Mouse (Mus musculus) stomach, embryonic 16.5 days (tissue): ENCODE measurements around the gene Slc9b2. TPM values are rescaled to one million over a fixed set of nuclear protein-coding genes. Genes with fewer than 3 reads are reported as not detected.

Experiments used
- ATAC-seq: fragments of 200-750 bp; cut with Nextera tagmentation; 2 replicates; pipeline ENCODE4 v1.8.0; 2017; ENCODE audit warnings: moderate number of reproducible peaks, moderate TSS enrichment; ENCODE audit not compliant: insufficient read depth, low FRiP score
- H3K27ac ChIP-seq: fragments of 300-500 bp; sonication (generic); 2 replicates; pipeline ENCODE4 v1.5.1; 2014; ENCODE audit warnings: low read length
- H3K27me3 ChIP-seq: fragments of 300-500 bp; sonication (generic); 2 replicates; pipeline ENCODE4 v1.6.1; 2014; ENCODE audit warnings: low read length, control low read depth, mixed read lengths; ENCODE audit not compliant: control insufficient read depth, insufficient read depth
- H3K36me3 ChIP-seq: fragments of 300-500 bp; sonication (generic); 2 replicates; pipeline ENCODE4 v1.6.1; 2014; ENCODE audit warnings: low read length; ENCODE audit not compliant: control insufficient read depth, insufficient read depth
- H3K4me1 ChIP-seq: fragments of 300-500 bp; sonication (generic); 2 replicates; pipeline ENCODE4 v1.6.1; 2014; ENCODE audit warnings: low read length, control low read depth, mixed read lengths; ENCODE audit not compliant: control insufficient read depth, insufficient read depth
- H3K4me2 ChIP-seq: fragments of 300-500 bp; sonication (generic); 2 replicates; pipeline ENCODE4 v1.6.1; 2014; ENCODE audit warnings: low read depth, low read length, mixed read lengths
- H3K4me3 ChIP-seq: fragments of 300-500 bp; sonication (generic); replicated peaks from 2 replicates; pipeline ENCODE4 v1.5.1; 2014; ENCODE audit warnings: mild to moderate bottlenecking, low read length
- H3K9ac ChIP-seq: fragments of 300-500 bp; sonication (generic); 2 replicates; pipeline ENCODE4 v1.6.1; 2014; ENCODE audit warnings: low read length
- H3K9me3 ChIP-seq: fragments of 300-500 bp; sonication (generic); replicated peaks from 2 replicates; pipeline ENCODE4 v1.6.1; 2016; ENCODE audit warnings: low read length, control low read depth; ENCODE audit not compliant: control insufficient read depth
- WGBS: fragments of 180-500 bp; shearing (Covaris S2); extraction: QIAGEN DNeasy Blood & Tissue Kit; methylation state at CpG from one replicate; pipeline ENCODE4 v1.1.7; 2014; 5-methylcytosine and 5-hydroxymethylcytosine counted together
- polyA plus RNA-seq: library from polyadenylated mRNA; unstranded; fragments of >200 nt; fragmentation: Nextera tagmentation; extraction: Ambion mirVana; gene quantifications from 2 replicates; pipeline ENCODE4 v1.2.1, GENCODE M21; 2015

Slc9b2 gene
- polyA plus RNA-seq, 1 experiment from 2014 or later, result 3.6 TPM

GRCm38 (mm10) chr3:135280669-135281415 is 26.7 kb upstream of the Slc9b2 start, which contains the start of gene Bdh2:
Bdh2 (plus strand) TSS chr3:135281221.
- 19% methylated on average over 14 of the region's 14 CpGs for WGBS
- Histone ChIP-seq H3K27ac (no peak within 1 kb of the TSS), H3K36me3 (no peaks in the 10 kb centered on the region), H3K9ac (peak within 1 kb of the TSS; percentile 62), H3K4me2 (peak within 1 kb of the TSS; percentile 51), H3K4me3 (peak within 1 kb of the TSS; percentile 33), H3K4me1 (no peaks in the 10 kb centered on the region), H3K9me3 (no peaks in the 10 kb centered on the region; the same call in 1 of the 2 replicates), H3K27me3 (no peaks in the 10 kb centered on the region)
- peak; percentile 80; the same call in 1 of the 2 replicates for ATAC-seq

GRCm38 (mm10) chr3:135281701-135282100 is 25.8 kb upstream of the Slc9b2 start:
- ATAC-seq, result no peak
- Histone ChIP-seq H3K9ac (no peak overlapping the region), H3K9me3 (no peaks in the 10 kb centered on the region; the same call in 1 of the 2 replicates), H3K27ac (no peak overlapping the region), H3K4me3 (no peak overlapping the region), H3K4me2 (no peak overlapping the region), H3K27me3 (no peaks in the 10 kb centered on the region), H3K36me3 (no peaks in the 10 kb centered on the region), H3K4me1 (no peaks in the 10 kb centered on the region)
- WGBS, result 68% methylated on average over 8 of the region's 8 CpGs

- no peak overlapping the region for H3K4me3 ChIP-seq
- no peak overlapping the region for H3K9ac ChIP-seq
- no peaks in the 10 kb centered on the region for H3K36me3 ChIP-seq
- WGBS, result 84% methylated on average over 11 of the region's 11 CpGs
- no peak overlapping the region for H3K4me2 ChIP-seq
- H3K4me1 ChIP-seq, result no peaks in the 10 kb centered on the region
- no peaks in the 10 kb centered on the region for H3K9me3 ChIP-seq
- no peaks in the 10 kb centered on the region for H3K27me3 ChIP-seq
- no peak overlapping the region for H3K27ac ChIP-seq
- no peak for ATAC-seq
These were observed 22.2 kb upstream of the Slc9b2 start for GRCm38 (mm10) chr3:135285256-135285655.

- ATAC-seq, result no peak
- 64% methylated on average over 3 of the region's 3 CpGs for WGBS
- Histone ChIP-seq H3K9me3 (no peaks in the 10 kb centered on the region), H3K27ac (no peak overlapping the region), H3K27me3 (no peaks in the 10 kb centered on the region), H3K4me2 (no peak overlapping the region), H3K4me3 (no peak overlapping the region), H3K36me3 (no peaks in the 10 kb centered on the region), H3K9ac (no peak overlapping the region), H3K4me1 (no peaks in the 10 kb centered on the region)
These were observed 21.7 kb upstream of the Slc9b2 start for GRCm38 (mm10) chr3:135285807-135286206.

- Histone ChIP-seq H3K27ac (no peak overlapping the region), H3K9ac (no peak overlapping the region), H3K9me3 (no peaks in the 10 kb centered on the region), H3K4me2 (no peak overlapping the region), H3K27me3 (no peaks in the 10 kb centered on the region), H3K4me1 (no peaks in the 10 kb centered on the region), H3K4me3 (no peak overlapping the region), H3K36me3 (no peaks in the 10 kb centered on the region)
- ATAC-seq, result peak; percentile 71
- WGBS, result 72% methylated on average over 8 of the region's 8 CpGs
These were observed 19.3 kb upstream of the Slc9b2 start for GRCm38 (mm10) chr3:135288138-135288750.

GRCm38 (mm10) chr3:135289148-135289547 is 18.4 kb upstream of the Slc9b2 start:
- no peaks in the 10 kb centered on the region for H3K27me3 ChIP-seq
- H3K9me3 ChIP-seq, result no peaks in the 10 kb centered on the region
- H3K4me2 ChIP-seq, result no peak overlapping the region
- H3K4me3 ChIP-seq, result no peak overlapping the region
- H3K36me3 ChIP-seq, result no peaks in the 10 kb centered on the region
- WGBS, result 85% methylated on average over 1 of the region's 1 CpGs
- ATAC-seq, result no peak
- 0 out of 2 replicates have a peak, but pooled peaks cover 3% of the 10 kb centered on the region for H3K4me1 ChIP-seq
- no peak overlapping the region for H3K9ac ChIP-seq
- H3K27ac ChIP-seq, result no peak overlapping the region

GRCm38 (mm10) chr3:135290249-135290894 is 17.1 kb upstream of the Slc9b2 start:
- no peak for ATAC-seq
- no peak overlapping the region for H3K9ac ChIP-seq
- H3K27ac ChIP-seq, result no peak overlapping the region
- 96% methylated on average over 7 of the region's 7 CpGs for WGBS
- no peaks in the 10 kb centered on the region for H3K27me3 ChIP-seq
- 0 out of 2 replicates have a peak, but pooled peaks cover 3% of the 10 kb centered on the region for H3K4me1 ChIP-seq
- no peaks in the 10 kb centered on the region for H3K36me3 ChIP-seq
- no peak overlapping the region for H3K4me3 ChIP-seq
- no peak overlapping the region for H3K4me2 ChIP-seq
- no peaks in the 10 kb centered on the region for H3K9me3 ChIP-seq

GRCm38 (mm10) chr3:135293703-135294102 is 13.8 kb upstream of the Slc9b2 start:
- Histone ChIP-seq H3K4me3 (no peak overlapping the region), H3K9ac (0 out of 2 replicates have a peak overlapping the region, but pooled peaks have one; percentile 14), H3K4me1 (0 out of 2 replicates have a peak, but pooled peaks cover 3% of the 10 kb centered on the region), H3K27ac (no peak overlapping the region), H3K27me3 (no peaks in the 10 kb centered on the region), H3K36me3 (no peaks in the 10 kb centered on the region), H3K4me2 (no peak overlapping the region), H3K9me3 (no peaks in the 10 kb centered on the region)
- WGBS, result 55% methylated on average over 7 of the region's 7 CpGs
- ATAC-seq, result no peak

GRCm38 (mm10) chr3:135295559-135295958 is 11.9 kb upstream of the Slc9b2 start:
- no peak overlapping the region for H3K27ac ChIP-seq
- no peak overlapping the region for H3K4me2 ChIP-seq
- H3K27me3 ChIP-seq, result no peaks in the 10 kb centered on the region
- H3K9me3 ChIP-seq, result no peaks in the 10 kb centered on the region
- H3K4me3 ChIP-seq, result no peak overlapping the region
- no peak for ATAC-seq
- 0 out of 2 replicates have a peak, but pooled peaks cover 3% of the 10 kb centered on the region for H3K4me1 ChIP-seq
- no peaks in the 10 kb centered on the region for H3K36me3 ChIP-seq
- 84% methylated on average over 1 of the region's 1 CpGs for WGBS
- no peak overlapping the region for H3K9ac ChIP-seq
